Mouse (Mus musculus): Measurements from ENCODE around the gene Mgat4a. TPM values are rescaled to one million over a fixed set of nuclear protein-coding genes. Genes with fewer than 3 reads are reported as not detected.

Mgat4a gene
- polyA plus RNA-seq, 2 experiments = 6.8 to 9.0 TPM

DNA sequence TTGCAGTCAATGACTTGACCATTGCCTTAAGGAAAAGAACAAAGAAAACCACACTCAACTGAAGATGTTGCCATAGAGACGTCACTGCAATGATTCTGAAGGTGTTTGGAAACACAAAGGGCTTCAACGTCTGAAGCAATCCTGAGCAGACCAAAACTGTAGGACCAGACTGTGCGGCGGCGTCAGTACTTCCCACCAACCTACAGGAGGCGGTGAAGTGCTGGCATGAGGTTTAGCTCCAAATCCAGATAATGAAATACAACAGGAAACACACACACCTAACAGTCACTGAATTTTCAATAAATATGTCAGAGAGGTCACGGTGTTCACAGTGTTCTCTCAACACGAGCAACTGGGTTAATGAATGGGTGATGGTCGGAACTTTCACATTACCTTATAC is 61.7 kb downstream of the Mgat4a start:
- no peak overlapping the region for H3K9ac ChIP-seq (ENCODE audit: low read depth, low read length, severe bottlenecking)
- H3K27me3 ChIP-seq (ENCODE audit: control insufficient read depth, insufficient read depth, low read length) = no peaks in the 10 kb centered on the region
- H3K9me3 ChIP-seq (ENCODE audit: control insufficient read depth, low read length) = no peaks in the 10 kb centered on the region
- TF ChIP-seq POLR2A (IDR thresholded peaks at IDR 0.05; ENCODE audit: borderline replicate concordance, extremely low read depth, insufficient read depth, insufficient read length) = no peak
- ATAC-seq (ENCODE audit: low FRiP score, low read depth) = no peak
- H3K27ac ChIP-seq (replicated peaks; ENCODE audit: low read depth, low read length) = no peak overlapping the region
- 78% methylated on average over 9 of the region's 9 CpGs for WGBS
- no peaks in the 10 kb centered on the region for H3K4me1 ChIP-seq (ENCODE audit: control insufficient read depth, insufficient read depth, low read length)
- no peak overlapping the region for H3K4me3 ChIP-seq (replicated peaks; ENCODE audit: low read length)
- DNase-seq (ENCODE audit: low spot score) = no peak
- H3K4me2 ChIP-seq (replicated peaks; ENCODE audit: low read depth, low read length, severe bottlenecking) = no peak overlapping the region
- H3K36me3 ChIP-seq (ENCODE audit: control insufficient read depth, insufficient read depth, low read length) = no peaks in the 10 kb centered on the region

DNA sequence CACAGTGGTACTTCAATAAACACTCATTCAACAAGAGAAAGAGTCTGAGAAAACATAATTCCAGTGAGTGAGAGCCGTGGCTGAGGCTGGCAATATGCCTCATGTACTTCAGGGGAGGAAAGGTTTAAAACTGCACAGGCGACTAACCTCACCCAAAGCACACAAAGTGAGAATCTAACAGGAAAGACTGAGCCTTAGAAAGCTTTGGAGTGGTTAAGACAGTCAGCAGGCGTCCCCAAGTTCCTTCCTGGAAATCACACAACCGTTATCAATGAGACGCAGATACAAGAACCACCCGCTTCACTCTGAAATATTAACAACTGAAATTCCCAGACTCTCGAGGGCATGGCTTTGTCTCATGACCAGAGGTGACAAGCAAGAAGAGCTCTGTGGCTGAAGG is 62.4 kb downstream of the Mgat4a start:
- H3K4me2 ChIP-seq (replicated peaks; ENCODE audit: low read depth, low read length, severe bottlenecking) = no peak overlapping the region
- ATAC-seq (ENCODE audit: low FRiP score, low read depth) = no peak
- no peak for DNase-seq (ENCODE audit: low spot score)
- H3K27me3 ChIP-seq (ENCODE audit: control insufficient read depth, insufficient read depth, low read length) = no peaks in the 10 kb centered on the region
- TF ChIP-seq POLR2A (IDR thresholded peaks at IDR 0.05; ENCODE audit: borderline replicate concordance, extremely low read depth, insufficient read depth, insufficient read length) = no peak
- no peaks in the 10 kb centered on the region for H3K36me3 ChIP-seq (ENCODE audit: control insufficient read depth, insufficient read depth, low read length)
- no peaks in the 10 kb centered on the region for H3K4me1 ChIP-seq (ENCODE audit: control insufficient read depth, insufficient read depth, low read length)
- no peak overlapping the region for H3K27ac ChIP-seq (replicated peaks; ENCODE audit: low read depth, low read length)
- WGBS = 72% methylated on average over 7 of the region's 7 CpGs
- H3K9me3 ChIP-seq (ENCODE audit: control insufficient read depth, low read length) = no peaks in the 10 kb centered on the region
- H3K4me3 ChIP-seq (replicated peaks; ENCODE audit: low read length) = no peak overlapping the region
- no peak overlapping the region for H3K9ac ChIP-seq (ENCODE audit: low read depth, low read length, severe bottlenecking)

DNA sequence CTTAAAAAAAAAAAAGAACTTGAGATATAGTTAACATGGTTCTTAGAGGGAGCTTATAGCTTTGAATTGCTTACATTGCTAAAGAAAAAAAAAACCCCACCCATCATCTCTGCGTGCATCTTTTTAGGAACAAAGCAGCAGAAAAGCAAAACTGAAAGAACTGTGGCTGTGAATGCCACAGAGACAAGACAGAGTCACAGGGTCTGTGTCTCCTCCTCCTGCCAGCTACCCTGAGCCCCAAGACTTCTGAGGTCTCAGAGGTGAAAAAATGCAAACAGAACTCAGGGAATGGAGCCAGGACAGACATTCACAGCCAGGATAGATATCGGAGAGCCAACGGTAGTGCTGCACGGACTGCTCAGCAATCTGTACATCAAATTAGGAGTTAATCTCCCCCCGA is 62.9 kb downstream of the Mgat4a start:
- H3K27me3 ChIP-seq (ENCODE audit: control insufficient read depth, insufficient read depth, low read length) = no peaks in the 10 kb centered on the region
- DNase-seq (ENCODE audit: low spot score) (no peak), ATAC-seq (ENCODE audit: low FRiP score, low read depth) (no peak)
- no peaks in the 10 kb centered on the region for H3K36me3 ChIP-seq (ENCODE audit: control insufficient read depth, insufficient read depth, low read length)
- H3K9me3 ChIP-seq (ENCODE audit: control insufficient read depth, low read length) = no peaks in the 10 kb centered on the region
- H3K4me2 ChIP-seq (replicated peaks; ENCODE audit: low read depth, low read length, severe bottlenecking) = no peak overlapping the region
- H3K4me3 ChIP-seq (replicated peaks; ENCODE audit: low read length) = no peak overlapping the region
- no peak overlapping the region for H3K27ac ChIP-seq (replicated peaks; ENCODE audit: low read depth, low read length)
- H3K4me1 ChIP-seq (ENCODE audit: control insufficient read depth, insufficient read depth, low read length) = no peaks in the 10 kb centered on the region
- WGBS = 83% methylated on average over 5 of the region's 5 CpGs
- H3K9ac ChIP-seq (ENCODE audit: low read depth, low read length, severe bottlenecking) = no peak overlapping the region
- no peak for TF ChIP-seq POLR2A (IDR thresholded peaks at IDR 0.05; ENCODE audit: borderline replicate concordance, extremely low read depth, insufficient read depth, insufficient read length)

DNA sequence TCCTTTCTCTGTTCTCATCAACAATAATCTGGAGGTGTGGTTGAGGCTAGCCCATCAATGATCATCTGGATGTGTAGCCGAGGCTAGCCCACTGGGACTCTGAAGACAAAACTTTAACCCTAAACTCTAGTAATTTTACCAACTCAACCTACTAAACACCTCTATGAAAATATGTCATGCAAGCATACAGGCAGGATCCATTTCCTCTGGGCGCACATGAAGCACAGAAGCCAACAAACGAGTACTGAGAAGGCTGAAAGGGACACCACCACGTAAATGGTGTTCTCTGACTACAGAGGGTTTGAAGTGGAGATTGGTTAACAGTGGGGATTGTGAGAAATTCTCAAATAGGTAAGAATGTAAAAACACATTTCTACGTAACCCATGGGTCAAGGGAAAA is 63.6 kb downstream of the Mgat4a start:
- TF ChIP-seq POLR2A (IDR thresholded peaks at IDR 0.05; ENCODE audit: borderline replicate concordance, extremely low read depth, insufficient read depth, insufficient read length) = no peak
- Histone ChIP-seq H3K4me1 (ENCODE audit: control insufficient read depth, insufficient read depth, low read length) (no peaks in the 10 kb centered on the region), H3K9ac (ENCODE audit: low read depth, low read length, severe bottlenecking) (no peak overlapping the region), H3K36me3 (ENCODE audit: control insufficient read depth, insufficient read depth, low read length) (no peaks in the 10 kb centered on the region), H3K27me3 (ENCODE audit: control insufficient read depth, insufficient read depth, low read length) (no peaks in the 10 kb centered on the region), H3K4me2 (replicated peaks; ENCODE audit: low read depth, low read length, severe bottlenecking) (no peak overlapping the region), H3K4me3 (replicated peaks; ENCODE audit: low read length) (no peak overlapping the region), H3K9me3 (ENCODE audit: control insufficient read depth, low read length) (no peaks in the 10 kb centered on the region), H3K27ac (replicated peaks; ENCODE audit: low read depth, low read length) (no peak overlapping the region)
- WGBS = 83% methylated on average over 5 of the region's 5 CpGs
- ATAC-seq (ENCODE audit: low FRiP score, low read depth) (no peak), DNase-seq (ENCODE audit: low spot score) (no peak)

DNA sequence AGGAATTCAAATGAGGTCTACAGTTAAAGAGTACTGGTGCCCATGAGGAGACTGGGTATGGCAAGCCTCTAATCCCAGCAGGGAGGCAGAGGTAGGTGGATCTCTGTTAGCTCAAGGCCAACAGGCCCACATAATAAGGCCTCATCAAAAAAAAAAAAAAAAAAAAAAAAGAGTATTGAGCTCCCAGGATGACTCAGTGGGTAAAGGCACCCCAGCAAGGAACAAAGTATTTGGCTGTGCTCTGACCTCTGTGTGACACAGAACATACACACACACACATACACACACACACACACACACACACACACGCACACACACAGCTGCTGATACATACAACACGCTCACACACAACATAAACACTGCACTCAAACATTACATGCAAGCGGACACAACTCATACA is 65.5 kb downstream of the Mgat4a start:
- H3K9ac ChIP-seq (ENCODE audit: low read depth, low read length, severe bottlenecking) = no peak overlapping the region
- WGBS = 93% methylated on average over 3 of the region's 3 CpGs
- H3K9me3 ChIP-seq (ENCODE audit: control insufficient read depth, low read length) = no peaks in the 10 kb centered on the region
- no peaks in the 10 kb centered on the region for H3K36me3 ChIP-seq (ENCODE audit: control insufficient read depth, insufficient read depth, low read length)
- ATAC-seq (ENCODE audit: low FRiP score, low read depth) (no peak), DNase-seq (ENCODE audit: low spot score) (no peak)
- H3K4me3 ChIP-seq (replicated peaks; ENCODE audit: low read length) = no peak overlapping the region
- no peak overlapping the region for H3K4me2 ChIP-seq (replicated peaks; ENCODE audit: low read depth, low read length, severe bottlenecking)
- no peak for TF ChIP-seq POLR2A (IDR thresholded peaks at IDR 0.05; ENCODE audit: borderline replicate concordance, extremely low read depth, insufficient read depth, insufficient read length)
- H3K27ac ChIP-seq (replicated peaks; ENCODE audit: low read depth, low read length) = no peak overlapping the region
- H3K4me1 ChIP-seq (ENCODE audit: control insufficient read depth, insufficient read depth, low read length) = no peaks in the 10 kb centered on the region
- no peaks in the 10 kb centered on the region for H3K27me3 ChIP-seq (ENCODE audit: control insufficient read depth, insufficient read depth, low read length)

DNA sequence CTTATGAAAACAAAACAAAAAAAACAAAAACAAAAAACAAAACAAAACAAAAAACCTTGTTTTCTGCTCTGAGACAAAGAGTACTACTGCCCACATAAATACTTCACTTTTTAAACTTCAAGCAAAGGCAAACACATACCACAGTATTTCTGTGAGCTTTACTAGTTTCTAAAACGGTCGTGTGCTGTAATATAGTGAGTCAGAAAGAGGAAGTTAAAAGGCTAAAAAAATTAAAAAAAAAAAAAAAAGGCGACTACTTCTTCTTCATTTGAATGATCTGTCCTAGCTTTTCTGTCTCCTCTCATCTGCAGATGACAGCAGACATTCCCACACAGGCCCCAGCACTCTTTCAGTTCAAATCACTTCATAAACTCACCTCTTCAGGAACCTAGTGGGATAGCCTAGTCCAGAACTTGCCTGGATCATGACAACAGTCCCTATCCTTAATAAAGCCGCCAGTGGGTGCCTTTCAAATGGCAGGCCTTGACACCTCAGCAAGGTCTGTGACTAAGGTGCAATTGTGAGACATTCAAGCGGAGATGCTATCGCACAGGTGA is 66.1 kb downstream of the Mgat4a start:
- Histone ChIP-seq H3K36me3 (ENCODE audit: control insufficient read depth, insufficient read depth, low read length) (no peaks in the 10 kb centered on the region), H3K4me3 (replicated peaks; ENCODE audit: low read length) (no peak overlapping the region), H3K9ac (ENCODE audit: low read depth, low read length, severe bottlenecking) (no peak overlapping the region), H3K4me1 (ENCODE audit: control insufficient read depth, insufficient read depth, low read length) (no peaks in the 10 kb centered on the region), H3K27ac (replicated peaks; ENCODE audit: low read depth, low read length) (no peak overlapping the region), H3K9me3 (ENCODE audit: control insufficient read depth, low read length) (no peaks in the 10 kb centered on the region), H3K4me2 (replicated peaks; ENCODE audit: low read depth, low read length, severe bottlenecking) (no peak overlapping the region), H3K27me3 (ENCODE audit: control insufficient read depth, insufficient read depth, low read length) (no peaks in the 10 kb centered on the region)
- 84% methylated on average over 6 of the region's 6 CpGs for WGBS
- no peak for DNase-seq (ENCODE audit: low spot score)
- no peak for ATAC-seq (ENCODE audit: low FRiP score, low read depth)
- TF ChIP-seq POLR2A (IDR thresholded peaks at IDR 0.05; ENCODE audit: borderline replicate concordance, extremely low read depth, insufficient read depth, insufficient read length) = no peak

All from limb, embryonic 14.5 days (tissue).